Mouse (Mus musculus) lung, postnatal 0 days (tissue): Measurements from ENCODE around the gene Gpr161. TPM values are rescaled to one million over a fixed set of nuclear protein-coding genes. Genes with fewer than 3 reads are reported as not detected.
"Not testable (repeated sequence)": the region's sequence is repeated elsewhere in the genome, so short reads cannot be mapped to it uniquely, and the experiment has no call there.

Experiments
- ATAC-seq: fragments of 200-750 bp; cut with Nextera tagmentation; 2 replicates; pipeline ENCODE4 v1.8.0; 2017; ENCODE audit warnings: moderate library complexity
- DNase-seq: peaks from one replicate; pipeline ENCODE4 v3.0.0-alpha.2; 2016; ENCODE audit warnings: low spot score
- H3K27ac ChIP-seq: fragments of 300-500 bp; sonication (generic); 2 replicates; pipeline ENCODE4 v1.5.1; 2014; ENCODE audit warnings: antibody characterized with exemption, mild to moderate bottlenecking, low read length, mixed read lengths
- H3K27me3 ChIP-seq: fragments of 300-500 bp; sonication (generic); replicated peaks from 2 replicates; pipeline ENCODE4 v1.6.1; 2014; ENCODE audit warnings: low read length, mixed read lengths; ENCODE audit not compliant: insufficient read depth
- H3K36me3 ChIP-seq: fragments of 300-500 bp; sonication (generic); 2 replicates; pipeline ENCODE4 v1.6.1; 2014; ENCODE audit warnings: low read length, mixed read lengths; ENCODE audit not compliant: insufficient read depth
- H3K4me1 ChIP-seq: fragments of 300-500 bp; sonication (generic); 2 replicates; pipeline ENCODE4 v1.6.1; 2014; ENCODE audit warnings: antibody characterized with exemption, low read depth, low read length, mixed read lengths; ENCODE audit not compliant: insufficient read depth
- H3K4me2 ChIP-seq: fragments of 300-500 bp; sonication (generic); replicated peaks from 2 replicates; pipeline ENCODE4 v1.6.1; 2014; ENCODE audit warnings: low read depth, mild to moderate bottlenecking, low read length, moderate library complexity, mixed read lengths
- H3K4me3 ChIP-seq: fragments of 300-500 bp; sonication (generic); 2 replicates; pipeline ENCODE4 v1.5.1; 2014; ENCODE audit warnings: low read depth, low read length
- H3K9ac ChIP-seq: fragments of 300-500 bp; sonication (generic); replicated peaks from 2 replicates; pipeline ENCODE4 v1.6.1; 2014; ENCODE audit warnings: low read depth, mild to moderate bottlenecking
- H3K9me3 ChIP-seq: fragments of 300-500 bp; sonication (generic); 2 replicates; pipeline ENCODE4 v1.6.1; 2016; ENCODE audit warnings: low read length, mixed read lengths
- CTCF ChIP-seq: IDR thresholded peaks from 2 replicates; pipeline ENCODE4 v1.5.1; 2016; ENCODE audit warnings: antibody characterized with exemption, mild to moderate bottlenecking
- EP300 ChIP-seq: IDR thresholded peaks from 2 replicates; pipeline ENCODE4 v1.6.1; 2016; ENCODE audit warnings: antibody characterized with exemption, mild to moderate bottlenecking, control low read depth
- WGBS: fragments of 180-500 bp; shearing (Covaris S2); extraction: QIAGEN DNeasy Blood & Tissue Kit; methylation state at CpG from one replicate; pipeline ENCODE4 v1.1.7; 2014; 5-methylcytosine and 5-hydroxymethylcytosine counted together
- polyA plus RNA-seq: library from polyadenylated mRNA; unstranded; fragments of >200 nt; fragmentation: Nextera tagmentation; extraction: Ambion mirVana; gene quantifications from 2 replicates; pipeline ENCODE4 v1.2.1, GENCODE M21; 2015

Gene Gpr161
- polyA plus RNA-seq, 1 experiment from 2014 or later, result 0.56 TPM

- Histone ChIP-seq H3K4me2 (no peak overlapping the region), H3K4me3 (no peak overlapping the region), H3K9me3 (no peaks in the 10 kb centered on the region), H3K4me1 (no peaks in the 10 kb centered on the region), H3K9ac (no peak overlapping the region), H3K27ac (peak overlapping the region; percentile 6; the same call in 1 of the 2 replicates), H3K36me3 (no peaks in the 10 kb centered on the region), H3K27me3 (no peaks in the 10 kb centered on the region)
- DNase-seq (peak; percentile 34), ATAC-seq (peak; percentile 60)
- 61% methylated on average over 13 of the region's 13 CpGs for WGBS
- TF ChIP-seq EP300 (no peak), CTCF (no peak)
These were observed 25.8 kb downstream of the Gpr161 start for GRCm38 (mm10) chr1:165321393-165321861.

- DNase-seq, result no peak
- H3K27ac ChIP-seq, result no peak overlapping the region
- H3K27me3 ChIP-seq, result no peaks in the 10 kb centered on the region
- H3K36me3 ChIP-seq, result no peaks in the 10 kb centered on the region
- TF ChIP-seq CTCF (no peak), EP300 (no peak)
- H3K4me2 ChIP-seq, result no peak overlapping the region
- peak; percentile 9; the same call in 1 of the 2 replicates for ATAC-seq
- WGBS, result 75% methylated on average over 7 of the region's 7 CpGs
- no peak overlapping the region for H3K9ac ChIP-seq
- no peaks in the 10 kb centered on the region for H3K4me1 ChIP-seq
- no peak overlapping the region for H3K4me3 ChIP-seq
- H3K9me3 ChIP-seq, result no peaks in the 10 kb centered on the region
These were observed 26.3 kb downstream of the Gpr161 start for GRCm38 (mm10) chr1:165321891-165322290.

DNA sequence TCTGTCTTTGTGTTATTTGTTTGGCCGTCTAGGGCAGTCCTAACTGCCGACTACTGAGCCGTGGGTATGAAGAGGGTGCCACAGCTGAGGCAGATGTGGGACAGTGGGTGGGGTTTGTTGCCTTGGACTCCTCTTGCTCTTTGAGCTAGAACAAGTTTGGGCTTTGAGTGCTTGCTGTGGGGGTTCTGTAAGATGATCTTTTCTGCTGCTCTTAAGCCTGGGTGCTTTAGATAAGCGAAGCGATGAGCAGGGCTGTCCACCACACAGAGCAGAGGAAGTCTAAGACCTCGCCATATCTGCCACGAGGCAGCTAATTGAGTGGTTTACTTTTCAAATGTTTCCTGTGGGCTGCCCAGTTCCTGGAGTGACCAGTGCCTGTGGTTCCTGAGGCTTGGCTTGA lies 27.3 kb downstream of the Gpr161 start:
- no peak for ATAC-seq
- Histone ChIP-seq H3K27ac (no peak overlapping the region), H3K36me3 (no peaks in the 10 kb centered on the region), H3K9ac (no peak overlapping the region), H3K4me1 (no peaks in the 10 kb centered on the region), H3K4me2 (no peak overlapping the region), H3K4me3 (no peak overlapping the region), H3K27me3 (no peaks in the 10 kb centered on the region), H3K9me3 (no peaks in the 10 kb centered on the region)
- TF ChIP-seq CTCF (no peak), EP300 (no peak)
- WGBS, result 44% methylated on average over 7 of the region's 7 CpGs
- DNase-seq, result no peak

DNA sequence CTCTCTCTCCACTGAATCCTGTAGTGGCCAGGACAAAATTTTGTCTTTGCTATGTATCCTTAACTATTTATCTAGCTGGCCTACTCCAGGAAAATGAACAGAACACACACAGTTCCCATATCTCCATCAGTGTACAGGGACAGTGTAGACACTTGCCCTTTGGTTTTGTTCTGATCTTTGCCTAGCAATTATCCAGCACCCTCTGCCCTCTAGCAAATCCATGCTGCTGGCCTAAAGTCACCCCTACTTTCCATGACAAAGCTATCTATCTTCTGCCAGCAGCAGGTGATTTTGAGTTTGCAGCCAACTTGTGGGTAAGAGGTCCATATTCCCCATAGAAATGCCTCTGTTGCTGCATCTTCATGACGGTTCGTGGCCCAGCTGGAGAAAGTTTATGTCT lies 31.8 kb downstream of the Gpr161 start:
- ATAC-seq, result no peak
- H3K27ac ChIP-seq, result no peak overlapping the region
- H3K4me3 ChIP-seq, result no peak overlapping the region
- WGBS, result 73% methylated on average over 2 of the region's 2 CpGs
- H3K27me3 ChIP-seq, result no peaks in the 10 kb centered on the region
- TF ChIP-seq CTCF (no peak), EP300 (no peak)
- H3K36me3 ChIP-seq, result 0 out of 2 replicates have a peak, but pooled peaks cover 7% of the 10 kb centered on the region
- H3K9me3 ChIP-seq, result no peaks in the 10 kb centered on the region
- H3K4me2 ChIP-seq, result no peak overlapping the region
- H3K9ac ChIP-seq, result no peak overlapping the region
- no peaks in the 10 kb centered on the region for H3K4me1 ChIP-seq
- DNase-seq, result no peak

- WGBS, result 55% methylated on average over 5 of the region's 5 CpGs
- no peak overlapping the region for H3K4me2 ChIP-seq
- no peak overlapping the region for H3K27ac ChIP-seq
- no peak for DNase-seq
- no peak for TF ChIP-seq CTCF
- H3K4me1 ChIP-seq, result no peaks in the 10 kb centered on the region
- H3K27me3 ChIP-seq, result no peaks in the 10 kb centered on the region
- 0 out of 2 replicates have a peak, but pooled peaks cover 9% of the 10 kb centered on the region for H3K36me3 ChIP-seq
- no peaks in the 10 kb centered on the region for H3K9me3 ChIP-seq
- H3K9ac ChIP-seq, result no peak overlapping the region
- no peak for ATAC-seq
- no peak overlapping the region for H3K4me3 ChIP-seq
These were observed 32.2 kb downstream of the Gpr161 start for GRCm38 (mm10) chr1:165327831-165328230.

DNA sequence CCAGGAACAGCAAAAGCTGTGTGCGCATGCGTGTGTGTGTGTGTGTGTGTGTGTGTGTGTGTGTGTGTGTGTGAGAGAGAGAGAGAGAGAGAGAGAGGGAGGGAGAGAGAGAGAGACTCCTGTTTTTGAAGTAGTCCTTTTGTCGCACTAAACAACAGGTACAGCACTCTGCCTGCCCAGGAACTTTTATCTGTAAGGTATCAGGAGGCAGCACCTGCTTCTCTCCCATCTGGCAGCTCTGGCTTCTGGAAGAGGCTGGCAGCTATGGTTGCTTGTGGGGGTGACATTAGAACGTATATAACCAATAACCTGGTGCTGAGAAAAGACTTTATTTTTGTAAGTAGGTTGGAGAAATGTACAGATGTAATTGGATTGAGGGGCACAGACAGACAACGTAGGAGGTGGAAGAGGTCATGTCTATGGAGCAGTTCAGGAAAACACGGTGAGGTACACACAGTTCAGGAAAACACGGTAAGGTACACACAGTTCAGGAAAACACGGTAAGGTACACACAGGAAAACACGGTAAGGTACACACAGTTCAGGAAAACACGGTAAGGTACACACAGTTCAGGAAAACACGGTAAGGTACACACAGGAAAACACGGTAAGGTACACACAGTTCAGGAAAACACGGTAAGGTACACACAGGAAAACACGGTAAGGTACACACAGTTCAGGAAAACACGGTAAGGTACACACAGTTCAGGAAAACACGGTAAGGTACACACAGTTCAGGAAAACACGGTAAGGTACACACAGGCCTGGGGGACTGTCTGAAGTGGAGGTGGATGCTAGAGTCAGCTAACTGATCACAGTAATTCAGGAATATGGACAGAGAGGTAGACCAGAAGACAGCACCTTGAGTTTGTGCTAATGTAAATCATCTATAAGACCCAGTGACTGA lies 33.0 kb downstream of the Gpr161 start:
- not testable (repeated sequence) for H3K36me3 ChIP-seq, H3K4me3 ChIP-seq
- 91% methylated on average over 17 of the region's 17 CpGs for WGBS

More for the DNA sequence above, 33.0 kb downstream of the Gpr161 start:
- H3K4me1 ChIP-seq, DNase-seq, H3K9ac ChIP-seq, H3K9me3 ChIP-seq, H3K4me2 ChIP-seq, ATAC-seq, H3K27ac ChIP-seq, H3K27me3 ChIP-seq: not testable (repeated sequence)
